Mouse (Mus musculus) megakaryocyte, embryonic 14.5 days (primary cell): Measurements from ENCODE around the gene Ablim1.

ENCODE experiments used
- FLI1 ChIP-seq: IDR thresholded peaks from 2 replicates; pipeline ENCODE4 v1.6.1; 2012; ENCODE audit warnings: low read length, inconsistent platforms, mixed read lengths
- GATA1 ChIP-seq: IDR thresholded peaks from 3 replicates; pipeline ENCODE4 v1.6.1; 2012; ENCODE audit warnings: mixed read lengths, low read length, inconsistent platforms, borderline replicate concordance

- TF ChIP-seq GATA1 (no peak), FLI1 (no peak)
These were observed 199.0 kb downstream of the Ablim1 start for GRCm38 (mm10) chr19:57115670-57116069.
